Mouse (Mus musculus): ENCODE results near the gene Flt3.

Flt3 gene

DNA sequence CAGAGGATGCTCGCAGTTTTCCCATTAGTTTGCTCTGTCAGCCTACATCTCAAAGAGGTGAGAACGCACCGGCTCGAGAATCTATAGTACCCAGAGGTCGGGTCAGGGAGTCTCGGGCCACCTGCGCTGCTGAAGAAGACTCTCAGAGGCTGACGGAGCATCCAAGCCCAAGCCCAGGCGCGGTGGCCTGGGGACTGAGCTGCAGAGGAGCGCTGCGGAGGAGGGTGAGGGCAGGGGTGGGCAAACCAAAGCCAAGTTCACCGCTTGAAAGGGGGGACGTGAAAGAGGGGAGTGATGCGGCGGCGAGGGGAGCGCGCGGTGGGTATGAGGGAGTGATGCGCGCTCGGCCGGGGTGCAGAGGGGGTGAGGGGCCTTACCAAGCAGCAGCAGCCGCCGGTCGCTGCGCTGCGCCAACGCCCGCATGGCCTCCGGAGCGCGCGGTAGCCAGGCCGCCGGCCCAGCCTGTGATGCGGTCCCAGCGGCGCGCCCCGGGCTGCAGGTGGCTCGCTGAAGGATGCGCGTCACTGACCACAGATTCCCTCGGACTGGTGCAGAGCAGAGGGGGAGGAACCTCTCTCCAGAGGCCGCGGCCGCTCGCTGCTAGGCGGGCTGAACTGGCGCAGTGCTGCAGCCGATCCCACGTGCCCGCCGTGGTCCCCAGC is at the start of gene Flt3:
Gene Flt3 (minus strand): TSS at position 647 of the 662 bp plus-strand sequence.
- DNase-seq (ENCODE audit: low spot score in 2 of 2), result peak; percentile 9 to 28

DNA sequence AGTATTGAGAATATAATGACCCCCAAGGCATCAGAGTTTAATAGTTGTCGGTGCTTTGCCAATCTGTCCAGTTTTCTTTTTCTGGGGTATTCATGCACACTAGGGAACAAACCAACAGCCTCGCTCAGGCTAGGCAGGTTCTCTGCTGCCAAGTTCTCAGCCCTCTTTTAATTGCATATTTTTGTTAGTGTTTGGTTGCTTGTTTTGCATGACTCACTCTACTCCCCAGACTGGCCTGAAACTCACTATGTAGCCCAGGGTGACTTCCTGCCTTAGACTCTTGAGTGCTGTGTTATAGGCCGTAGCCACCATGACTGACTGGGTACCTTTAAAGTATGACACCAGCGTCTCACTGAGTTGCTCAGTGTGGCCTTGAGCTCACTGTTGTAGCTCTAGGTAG is 48.6 kb upstream of the Flt3 start:
- DNase-seq (ENCODE audit: low spot score in 2 of 2), result no peak

DNA sequence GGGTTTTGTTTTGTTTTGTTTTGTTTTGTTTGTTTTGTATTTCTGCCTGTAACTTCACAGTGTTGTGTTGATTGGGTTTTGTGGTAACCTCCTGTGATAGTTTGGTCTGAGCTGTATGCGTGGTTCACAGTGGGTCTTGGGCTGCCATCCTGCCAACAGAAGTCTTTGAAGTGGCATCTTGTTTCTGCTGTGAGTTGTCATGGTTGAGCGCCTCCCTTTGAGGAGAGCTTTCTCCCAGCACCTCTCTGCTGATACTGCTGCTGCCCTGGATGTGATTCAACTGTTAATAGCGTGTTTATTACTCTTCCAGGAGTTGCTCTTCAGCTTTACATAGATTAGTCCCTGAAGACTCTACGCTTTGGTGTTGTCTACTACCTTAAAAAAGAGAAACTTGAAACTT is 48.2 kb upstream of the Flt3 start:
- no peak for DNase-seq (ENCODE audit: low spot score in 2 of 2)

- DNase-seq (ENCODE audit: low spot score in 2 of 2), result no peak
Observed at GRCm38 (mm10) chr5:147445252-147445651, 45.0 kb upstream of the Flt3 start.

GRCm38 (mm10) chr5:147444757-147445156 is 44.5 kb upstream of the Flt3 start:
- no peak for DNase-seq (ENCODE audit: low spot score in 2 of 2)

- DNase-seq (ENCODE audit: low spot score in 2 of 2), result no peak
Observed at GRCm38 (mm10) chr5:147444298-147444697, 44.0 kb upstream of the Flt3 start.

DNA sequence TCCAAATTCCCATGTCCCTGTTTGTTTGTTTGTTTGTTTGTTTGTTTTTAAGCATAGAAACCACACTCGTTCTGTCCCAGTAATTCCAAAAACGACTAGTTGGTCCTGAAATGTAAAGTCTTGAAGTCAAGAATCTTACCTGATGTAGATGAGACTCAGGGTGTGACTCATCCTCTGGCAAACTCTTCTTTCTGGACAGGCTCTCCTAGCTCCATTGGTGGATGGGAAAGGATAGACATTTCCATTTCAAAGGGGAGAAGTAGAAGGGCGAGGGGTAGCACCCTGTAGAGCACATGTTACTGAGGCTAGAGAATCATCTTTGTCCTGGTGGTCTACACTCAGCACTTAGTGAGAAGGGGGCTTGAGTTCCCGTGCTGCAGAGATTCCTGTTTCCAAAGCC is 42.5 kb upstream of the Flt3 start:
- DNase-seq (ENCODE audit: low spot score in 2 of 2), result no peak

DNA sequence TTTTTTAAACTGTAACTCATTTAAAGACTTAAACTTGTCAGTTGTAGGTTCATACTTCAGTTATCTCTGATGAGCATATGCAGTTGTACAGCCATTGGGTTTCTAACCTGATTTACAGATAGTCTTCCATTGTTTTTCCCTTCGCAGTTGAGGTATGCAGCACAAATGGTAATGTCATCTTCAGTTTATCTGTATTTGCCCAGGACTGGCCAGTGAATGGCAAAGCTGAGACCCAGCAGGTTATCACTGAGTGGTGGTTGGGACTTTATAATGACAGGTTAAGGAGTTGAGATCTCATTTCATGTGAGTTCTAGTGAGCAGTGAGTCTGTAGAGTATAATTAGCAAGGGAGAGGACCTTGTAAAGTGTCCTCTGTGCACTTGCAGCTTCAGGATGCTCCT is 41.7 kb upstream of the Flt3 start:
- no peak for DNase-seq (ENCODE audit: low spot score in 2 of 2)

- no peak for DNase-seq (ENCODE audit: low spot score in 2 of 2)
Observed at GRCm38 (mm10) chr5:147440996-147441507, 40.8 kb upstream of the Flt3 start.

DNA sequence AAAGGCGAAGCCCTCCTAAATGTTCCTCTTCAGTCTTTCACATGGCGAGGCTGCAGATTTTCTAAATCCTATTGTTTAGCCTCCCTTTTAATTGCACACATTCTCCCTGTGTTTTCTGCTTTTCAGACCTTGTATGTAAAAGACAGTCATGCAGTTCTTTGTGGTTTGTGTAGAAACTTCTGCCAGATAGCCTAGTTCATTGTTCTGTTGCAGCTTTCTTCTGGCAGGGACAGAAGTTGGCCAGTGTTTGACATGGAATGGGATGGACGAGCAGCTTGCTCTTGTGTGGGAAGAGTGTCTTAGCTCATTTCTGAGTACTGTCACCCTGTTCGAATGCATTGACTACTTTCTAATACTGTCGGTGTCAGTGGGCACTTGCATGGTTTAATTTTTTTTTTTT is 36.2 kb upstream of the Flt3 start:
- no peak for DNase-seq (ENCODE audit: low spot score in 2 of 2)

DNA sequence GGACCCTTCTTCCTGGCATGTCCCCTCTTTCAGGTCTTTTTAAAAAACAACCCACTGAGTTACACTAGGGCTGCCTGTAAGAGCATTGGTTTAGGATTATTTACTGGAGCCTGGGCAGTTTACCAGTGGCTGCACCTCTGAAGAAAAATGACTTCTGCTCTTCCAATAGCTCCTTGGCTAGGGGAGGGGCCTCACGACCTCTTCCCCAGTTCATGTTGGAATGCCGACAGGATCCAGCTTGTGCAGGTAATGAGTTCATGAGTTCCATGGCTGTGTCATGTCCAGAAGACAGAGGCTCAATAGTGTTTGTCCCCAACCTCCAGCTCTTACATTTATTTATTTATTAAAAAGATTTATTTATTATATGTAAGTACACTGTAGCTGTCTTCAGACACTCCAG is 35.5 kb upstream of the Flt3 start:
- DNase-seq (ENCODE audit: low spot score in 2 of 2), result no peak

DNA sequence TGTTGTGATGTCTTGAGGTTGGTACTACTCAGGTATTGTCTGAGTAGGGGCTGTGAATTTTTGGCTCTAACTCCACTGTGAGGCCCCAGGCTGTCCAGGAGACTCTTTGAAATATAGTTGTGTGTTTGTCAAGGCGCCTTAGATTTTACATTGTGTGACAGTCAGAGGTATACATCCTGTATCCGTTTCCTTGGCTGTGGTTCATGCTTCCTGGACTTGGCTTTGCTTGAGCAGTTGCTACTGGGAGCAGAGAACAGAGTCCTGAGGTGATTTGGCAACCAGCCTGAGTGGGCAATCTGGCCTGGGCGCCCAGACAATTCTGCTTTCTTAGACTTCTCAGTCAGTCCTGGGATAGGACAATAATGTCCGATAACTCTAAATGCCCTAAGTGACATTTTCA is 34.9 kb upstream of the Flt3 start:
- no peak for DNase-seq (ENCODE audit: low spot score in 2 of 2)

DNA sequence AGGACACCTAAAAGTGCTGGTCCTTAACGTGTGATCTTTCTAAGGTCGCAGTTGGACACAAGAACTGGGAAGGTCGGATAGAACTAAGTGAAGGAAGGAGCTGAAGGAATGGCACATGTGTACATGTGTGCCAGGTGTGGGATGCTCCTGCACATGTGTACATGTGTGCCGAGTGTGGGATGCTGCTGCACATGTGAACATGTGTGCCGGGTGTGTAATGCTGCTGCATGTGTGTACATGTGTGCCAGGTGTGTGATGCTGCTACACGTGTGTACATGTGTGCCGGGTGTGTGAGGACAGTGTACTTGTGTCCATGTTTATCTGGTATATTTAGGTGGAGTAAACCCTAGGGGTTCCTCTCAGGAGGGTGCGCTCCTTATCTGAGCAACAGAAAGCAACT is 32.6 kb upstream of the Flt3 start:
- DNase-seq (ENCODE audit: low spot score in 2 of 2), result no peak

GRCm38 (mm10) chr5:147430936-147431839 is 30.9 kb upstream of the Flt3 start:
- peak; percentile 62 to 69 for DNase-seq (ENCODE audit: low spot score in 2 of 2)

DNA sequence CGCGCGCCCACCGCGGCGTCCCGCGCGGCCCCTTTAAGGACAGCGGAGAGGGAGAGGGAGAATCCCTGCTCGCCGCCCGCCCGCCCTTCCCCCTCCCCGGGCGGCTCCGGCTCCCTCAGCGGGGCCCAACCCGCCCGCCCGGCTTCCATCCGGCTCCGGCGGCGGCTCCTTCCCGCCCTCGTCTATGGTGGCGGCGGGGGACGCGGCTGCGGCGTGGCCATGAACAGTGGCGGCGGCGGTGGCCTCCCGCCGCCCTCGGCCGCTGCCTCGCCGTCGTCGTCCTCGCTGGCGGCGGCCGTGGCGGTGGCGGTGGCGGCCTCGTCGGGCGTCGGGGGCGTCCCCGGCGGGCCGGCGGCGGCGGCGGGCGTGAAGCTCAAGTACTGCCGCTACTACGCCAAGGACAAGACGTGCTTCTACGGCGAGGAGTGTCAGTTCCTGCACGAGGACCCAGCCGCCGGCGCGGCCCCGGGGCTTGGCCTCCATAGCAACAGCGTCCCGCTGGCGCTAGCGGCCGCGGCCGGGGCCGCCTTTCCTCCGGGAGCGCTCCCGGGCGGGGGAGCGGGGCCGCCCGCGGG is 30.2 kb upstream of the Flt3 start:
- DNase-seq (ENCODE audit: low spot score in 2 of 2), result peak; percentile 23 to 29

GRCm38 (mm10) chr5:147429535-147430305 is 29.4 kb upstream of the Flt3 start, which contains the start of gene Pan3:
TSS of gene Pan3 (plus strand) at chr5:147430161.
- DNase-seq (ENCODE audit: low spot score in 2 of 2), result peak; percentile 88 to 90

- no peak for DNase-seq (ENCODE audit: low spot score in 2 of 2)
Observed at GRCm38 (mm10) chr5:147426048-147426805, 25.9 kb upstream of the Flt3 start.

DNA sequence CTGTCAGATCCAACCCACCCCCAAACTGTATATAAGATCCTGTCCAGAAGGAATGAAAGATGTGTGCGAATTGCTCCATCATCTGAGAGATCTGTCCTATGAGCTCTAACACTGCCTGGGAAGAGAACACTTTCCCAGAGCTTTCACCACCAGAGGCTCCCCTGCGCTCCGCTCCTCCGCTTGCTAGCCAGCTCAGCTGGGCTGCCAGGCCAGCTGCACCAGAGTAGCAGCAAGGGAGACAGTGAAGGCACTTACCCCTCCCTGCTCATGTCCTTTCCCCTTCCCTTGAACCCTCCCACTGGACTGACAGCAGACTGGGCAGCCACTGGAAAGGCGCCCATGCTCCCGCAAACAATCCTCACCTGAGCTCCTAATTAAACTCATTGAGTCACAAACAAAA is 23.3 kb upstream of the Flt3 start:
- no peak for DNase-seq (ENCODE audit: low spot score in 2 of 2)

- DNase-seq (ENCODE audit: low spot score in 2 of 2), result no peak
Observed at GRCm38 (mm10) chr5:147418394-147419121, 18.3 kb upstream of the Flt3 start.

- no peak for DNase-seq (ENCODE audit: low spot score in 2 of 2)
Observed at GRCm38 (mm10) chr5:147417986-147418385, 17.7 kb upstream of the Flt3 start.
